9 mouse cellular contexts compared by ENCODE assay signal in the genomic region with DNA sequence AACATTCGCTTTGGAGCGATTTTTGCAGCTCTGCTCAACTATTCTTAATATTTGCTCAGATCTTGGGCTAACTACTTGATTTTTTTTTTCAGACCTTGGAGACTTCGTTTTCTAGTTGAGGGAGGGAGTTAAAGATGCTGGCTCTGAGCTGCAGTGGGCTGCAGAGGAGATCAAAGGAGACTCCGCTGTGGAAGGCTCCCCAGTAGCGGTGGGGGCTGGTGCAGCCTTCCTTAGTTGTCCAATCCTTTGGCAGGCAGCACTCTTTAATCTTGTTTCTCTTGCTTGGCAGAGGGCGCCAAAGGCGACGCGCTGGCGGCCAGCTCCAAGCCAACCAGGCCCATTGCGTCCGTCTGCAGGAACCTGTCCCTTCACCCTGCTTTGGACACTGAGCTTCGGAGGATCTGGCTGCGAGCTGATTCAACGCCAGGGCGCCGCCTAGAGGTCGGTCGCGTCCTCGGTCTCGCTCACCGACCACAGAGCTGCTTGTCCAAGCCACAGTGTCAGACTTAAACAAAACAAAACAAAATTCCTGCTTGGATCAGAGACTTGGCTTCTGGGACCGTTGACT. TPM values are rescaled to one million over a fixed set of nuclear protein-coding genes. Genes with fewer than 3 reads are reported as not detected.
DNase-seq lines count a peak whose midpoint lies in the region; ATAC-seq and TF ChIP-seq lines count a peak whose summit lies in the region.
"Had no signal": no experiment of that assay in that cellular context is flagged by ENCODE, and none has a peak within 500 bp of the region (broad histone marks: within the 10 kb centered on the region; RNA-seq: fewer than 3 reads in every experiment).

No protein-coding gene starts in this region.

- intact Hi-C loops in heart, postnatal 14 days (cut with DNase I) = no loop called here
- intact Hi-C loops in left cerebral cortex, postnatal 14 days (cut with DNase I) = no loop called here

- ATAC-seq in liver, postnatal 0 days = no peak

- peaks cover 97% of the 10 kb centered on the region for H3K27me3 ChIP-seq in liver, postnatal 0 days (ENCODE audit: insufficient read depth, low read length)
- peaks cover 89% of the 10 kb centered on the region for H3K27me3 ChIP-seq in small intestine, adult 2 months (ENCODE audit: control insufficient read depth, insufficient read depth, low read length)

- TF ChIP-seq POLR2A in small intestine, adult 2 months (IDR thresholded peaks at IDR 0.05; ENCODE audit: low read depth, low read length) = no peak

- no peak overlapping the region for H3K9ac ChIP-seq in liver, postnatal 0 days (replicated peaks)

- peak; percentile 77 to 81 for DNase-seq in cerebellum, postnatal 10 days
- DNase-seq in cerebellum, adult 11-12 months = no peak
- peak; percentile 63 for DNase-seq in right cerebral cortex, postnatal 4 days
- DNase-seq in right cerebral cortex, postnatal 25 days = no peak
- DNase-seq in heart, postnatal 14 days = peak; percentile 63 to 76
- peak; percentile 76 for DNase-seq in liver, postnatal 0 days
- DNase-seq in left cerebral cortex, postnatal 14 days (ENCODE audit: low spot score in 2 of 2) = no peak

- H3K27ac ChIP-seq in liver, postnatal 0 days (ENCODE audit: low read depth) = no peak overlapping the region
- no peak overlapping the region for H3K27ac ChIP-seq in small intestine, adult 2 months (ENCODE audit: insufficient read depth, low read depth, low read length)

- no peaks in the 10 kb centered on the region for H3K4me1 ChIP-seq in liver, postnatal 0 days (ENCODE audit: insufficient read depth)
- H3K4me1 ChIP-seq in small intestine, adult 2 months (ENCODE audit: control insufficient read depth, insufficient read depth, insufficient read length, low read length) = peaks cover 7% of the 10 kb centered on the region

- no peaks in the 10 kb centered on the region for H3K36me3 ChIP-seq in liver, postnatal 0 days (replicated peaks; ENCODE audit: insufficient read depth, low read length)
- no peaks in the 10 kb centered on the region for H3K36me3 ChIP-seq in small intestine, adult 2 months (ENCODE audit: control insufficient read depth, insufficient read depth, low read length)

- no peak overlapping the region for H3K4me3 ChIP-seq in liver, postnatal 0 days (ENCODE audit: low read depth, low read length)
- H3K4me3 ChIP-seq in small intestine, adult 2 months (ENCODE audit: low read depth, low read length) = no peak overlapping the region

- WGBS in liver, postnatal 0 days (ENCODE audit: insufficient replicate concordance) = 4% methylated on average over 24 of the region's 24 CpGs
- WGBS in small intestine, adult 2 months = 6% methylated on average over 24 of the region's 24 CpGs

- no peak overlapping the region for H3K4me2 ChIP-seq in liver, postnatal 0 days (ENCODE audit: low read depth, low read length)

- no peak for TF ChIP-seq EP300 in liver, postnatal 0 days (IDR thresholded peaks at IDR 0.05; ENCODE audit: low read depth)

- no peaks in the 10 kb centered on the region for H3K9me3 ChIP-seq in liver, postnatal 0 days (ENCODE audit: low read length)

- TF ChIP-seq CTCF in liver, postnatal 0 days (IDR thresholded peaks at IDR 0.05; ENCODE audit: low read depth) = peak; percentile 75
- TF ChIP-seq CTCF in small intestine, adult 2 months (IDR thresholded peaks at IDR 0.05; ENCODE audit: extremely low read depth, insufficient read length, insufficient replicate concordance, low read depth, low read length) = peak; percentile 66

RNA-seq across cellular contexts. Expression of a gene that starts 9.8 kb away (rescaled TPM):
- total RNA-seq in heart, postnatal 14 days (2021) = not detected
- not detected in 2 replicates for polyA plus RNA-seq in liver, postnatal 0 days (2015; fragmentation: Nextera tagmentation; extraction: Ambion mirVana)
- polyA plus RNA-seq in small intestine, adult 2 months (2012; rRNA removed) = 0.14 TPM in 1 of 2 replicates, not detected in the other
- not detected for total RNA-seq in left cerebral cortex, postnatal 14 days (2021)
- total RNA-seq: left cerebral cortex, adult 18-20 months had no signal

RNA-seq across cellular contexts. Expression of a gene that starts 20.3 kb away (rescaled TPM):
- total RNA-seq in heart, postnatal 14 days (2021) = not detected
- not detected in 2 replicates for polyA plus RNA-seq in liver, postnatal 0 days (2015; fragmentation: Nextera tagmentation; extraction: Ambion mirVana)
- polyA plus RNA-seq in small intestine, adult 2 months (2012; rRNA removed) = 0.38 and 5.3 TPM in 2 replicates
- not detected for total RNA-seq in left cerebral cortex, postnatal 14 days (2021)
- total RNA-seq: left cerebral cortex, adult 18-20 months had no signal

RNA-seq across cellular contexts. Expression of a gene that starts 25.0 kb away (rescaled TPM):
- total RNA-seq in heart, postnatal 14 days (2021) = not detected
- polyA plus RNA-seq in liver, postnatal 0 days (2015; fragmentation: Nextera tagmentation; extraction: Ambion mirVana) = 0.27 and 0.51 TPM in 2 replicates
- 0.17 and 1.5 TPM in 2 replicates for polyA plus RNA-seq in small intestine, adult 2 months (2012; rRNA removed)
- not detected for total RNA-seq in left cerebral cortex, postnatal 14 days (2021)
- total RNA-seq: left cerebral cortex, adult 18-20 months had no signal

RNA-seq across cellular contexts. Expression of a gene that starts 30.9 kb away (rescaled TPM):
- not detected for total RNA-seq in heart, postnatal 14 days (2021)
- polyA plus RNA-seq in liver, postnatal 0 days (2015; fragmentation: Nextera tagmentation; extraction: Ambion mirVana) = not detected in 2 replicates
- polyA plus RNA-seq in small intestine, adult 2 months (2012; rRNA removed) = 1.0 and 8.3 TPM in 2 replicates
- not detected for total RNA-seq in left cerebral cortex, postnatal 14 days (2021)
- total RNA-seq: left cerebral cortex, adult 18-20 months had no signal

RNA-seq across cellular contexts. Expression of a gene that starts 41.7 kb away (rescaled TPM):
- under 1 TPM; 0.19 to 0.22 TPM for total RNA-seq in heart, postnatal 14 days (2021)
- polyA plus RNA-seq in liver, postnatal 0 days (2015; fragmentation: Nextera tagmentation; extraction: Ambion mirVana) = 0.75 and 0.91 TPM in 2 replicates
- 1.8 and 3.2 TPM in 2 replicates for polyA plus RNA-seq in small intestine, adult 2 months (2012; rRNA removed)
- total RNA-seq in left cerebral cortex, postnatal 14 days (2021) = not detected
- total RNA-seq: left cerebral cortex, adult 18-20 months had no signal

Comparison
In these comparisons a context has a peak if more than half of its experiments do, and no peak if none do; other contexts are left out.
1. DNase-seq: peak in cerebellum, postnatal 10 days (2 of 2), right cerebral cortex, postnatal 4 days (single experiment), heart, postnatal 14 days (2 of 2) and liver, postnatal 0 days (single experiment); none in cerebellum, adult 11-12 months (single experiment), right cerebral cortex, postnatal 25 days (single experiment) and left cerebral cortex, postnatal 14 days (0 of 2).